27 mouse cellular contexts compared by ENCODE assay signal in the genomic region with DNA sequence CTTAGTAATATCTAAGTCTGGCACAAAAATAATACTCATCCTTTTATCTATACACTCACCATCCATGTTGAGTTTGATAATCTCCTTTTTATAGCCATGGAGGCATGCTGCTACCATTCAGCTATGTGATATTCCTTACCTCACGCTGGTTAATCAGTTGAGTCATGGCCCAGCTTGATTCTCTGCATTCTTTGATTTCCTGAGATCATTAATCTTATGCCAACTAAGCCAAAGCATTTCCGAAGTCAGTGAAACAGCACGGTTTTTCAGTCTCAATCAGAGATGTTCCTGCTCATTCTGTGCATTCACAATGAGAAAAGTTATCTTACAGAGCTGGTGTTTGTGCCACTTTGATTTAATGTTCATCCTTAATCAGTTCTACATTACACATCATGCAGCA.
"Had no signal": no experiment of that assay in that cellular context is flagged by ENCODE, and none has a peak within 500 bp of the region (broad histone marks: within the 10 kb centered on the region; RNA-seq: fewer than 3 reads in every experiment).

No protein-coding gene starts in this region.

- H3K27ac ChIP-seq: gastrocnemius, adult 2 months; heart, embryonic 10.5 days; hindbrain, embryonic 10.5 days; hindbrain, embryonic 12.5 days; hindbrain, embryonic 15.5 days; hindbrain, postnatal 0 days; kidney, embryonic 15.5 days; kidney, postnatal 0 days; layer of hippocampus, adult 2 months; limb, embryonic 13.5 days; limb, embryonic 15.5 days; liver, embryonic 12.5 days; liver, embryonic 14.5 days had no signal

- ATAC-seq: hindbrain, postnatal 0 days; intestine, embryonic 16.5 days; liver, embryonic 12.5 days had no signal

- H3K27me3 ChIP-seq: heart, embryonic 12.5 days; hindbrain, embryonic 12.5 days; hindbrain, embryonic 15.5 days; kidney, embryonic 15.5 days; limb, embryonic 13.5 days; limb, embryonic 15.5 days; liver, embryonic 12.5 days had no signal

- H3K36me3 ChIP-seq: heart, embryonic 10.5 days; heart, embryonic 12.5 days; hindbrain, embryonic 10.5 days; hindbrain, embryonic 12.5 days; hindbrain, embryonic 15.5 days; kidney, embryonic 15.5 days; limb, embryonic 13.5 days; limb, embryonic 15.5 days; liver, embryonic 12.5 days had no signal

- H3K4me3 ChIP-seq: gastrocnemius, adult 2 months; heart, embryonic 10.5 days; heart, embryonic 12.5 days; hindbrain, embryonic 10.5 days; hindbrain, embryonic 12.5 days; hindbrain, embryonic 15.5 days; kidney, embryonic 15.5 days; layer of hippocampus, adult 2 months; limb, embryonic 13.5 days; limb, embryonic 15.5 days; liver, embryonic 12.5 days had no signal

- DNase-seq: gastrocnemius, adult 2 months; gastrocnemius, postnatal 10 days; gastrocnemius, postnatal 25 days; heart, adult 18-20 months; heart, postnatal 10 days; heart, postnatal 4 days; kidney, adult 11 months; kidney, adult 2 months; kidney, adult 9 months; kidney, postnatal 14 days; kidney, postnatal 36 days; layer of hippocampus, postnatal 36 days; left cerebral cortex, postnatal 4 days had no signal

- H3K9me3 ChIP-seq: heart, embryonic 10.5 days; heart, embryonic 12.5 days; hindbrain, embryonic 10.5 days; hindbrain, embryonic 12.5 days; hindbrain, embryonic 15.5 days; kidney, embryonic 15.5 days; limb, embryonic 13.5 days; limb, embryonic 15.5 days; liver, embryonic 12.5 days had no signal

- H3K4me2 ChIP-seq: heart, embryonic 12.5 days; hindbrain, embryonic 12.5 days; hindbrain, embryonic 15.5 days; kidney, embryonic 15.5 days; limb, embryonic 13.5 days; limb, embryonic 15.5 days; liver, embryonic 12.5 days had no signal

- H3K4me1 ChIP-seq: heart, embryonic 10.5 days; heart, embryonic 12.5 days; hindbrain, embryonic 10.5 days; hindbrain, embryonic 12.5 days; hindbrain, embryonic 15.5 days; kidney, embryonic 15.5 days; limb, embryonic 13.5 days; limb, embryonic 15.5 days; liver, embryonic 12.5 days had no signal

- H3K9ac ChIP-seq: heart, embryonic 12.5 days; hindbrain, embryonic 12.5 days; hindbrain, embryonic 15.5 days; kidney, embryonic 15.5 days; limb, embryonic 13.5 days; limb, embryonic 15.5 days; liver, embryonic 12.5 days; liver, embryonic 14.5 days had no signal
